Mouse (Mus musculus) spleen, adult 2 months (tissue): ENCODE measurements around the gene Olfr155.

ENCODE experiments used
- CTCF ChIP-seq: fragments of 200-500 bp; IDR thresholded peaks from 2 replicates; pipeline ENCODE4 v1.5.1; 2011; ENCODE audit warnings: mild to moderate bottlenecking, inconsistent platforms; ENCODE audit not compliant: insufficient read depth, insufficient read length, insufficient replicate concordance; ENCODE audit errors: extremely low read depth
- POLR2A ChIP-seq: fragments of 200-500 bp; IDR thresholded peaks from 2 replicates; pipeline ENCODE4 v1.6.1; 2011; ENCODE audit warnings: low read depth, low read length, inconsistent platforms

GRCm38 (mm10) chr4:43838326-43838725, 13.0 kb upstream of the Olfr155 start:
- TF ChIP-seq CTCF (no peak), POLR2A (no peak)
